Mouse (Mus musculus): Measurements from ENCODE around the gene Olfr15. TPM values are rescaled to one million over a fixed set of nuclear protein-coding genes. Genes with fewer than 3 reads are reported as not detected.

The Olfr15 gene
- total RNA-seq, 2 experiments from 2014 or later = not detected

DNA sequence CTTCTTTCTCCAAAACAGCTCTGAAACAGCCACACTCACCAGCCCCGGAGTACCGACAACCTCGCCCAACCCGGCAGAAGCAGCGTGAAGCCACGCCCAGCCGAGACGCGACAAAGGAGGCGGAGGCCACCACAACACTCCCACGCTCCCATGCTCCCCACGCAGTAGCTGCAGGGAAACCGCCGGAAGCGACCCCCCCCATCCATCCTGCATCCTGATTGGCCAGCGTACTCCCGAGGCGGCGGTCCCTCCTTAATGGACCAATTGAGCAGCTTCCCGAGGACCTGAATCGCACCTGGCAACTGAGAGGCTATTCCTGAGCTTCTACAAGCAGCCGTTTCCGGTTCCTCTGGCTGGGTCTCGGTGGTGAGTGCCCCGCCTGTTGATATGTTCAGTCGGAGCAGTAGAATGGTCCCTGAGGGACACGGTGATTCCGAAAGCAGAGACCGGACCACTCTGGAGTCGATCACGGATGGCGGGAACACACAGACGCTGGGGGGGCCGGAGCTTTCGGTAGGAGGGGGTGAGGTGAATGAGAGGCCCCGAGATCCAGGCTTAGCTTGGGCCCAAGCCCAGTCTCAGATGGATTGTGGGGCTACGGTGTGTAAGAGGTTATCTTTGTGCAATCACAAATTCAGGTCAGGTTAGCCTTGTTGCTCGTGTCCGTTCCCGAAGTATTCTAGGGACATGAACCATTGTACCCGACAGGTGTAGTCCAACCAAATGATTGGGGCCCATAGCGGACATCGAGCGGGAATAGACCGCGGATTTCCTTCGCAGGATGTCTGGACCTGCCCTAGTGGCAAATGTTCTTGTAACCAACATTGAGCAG, 41.8 kb downstream of the Olfr15 start, which contains the start of gene Naa60:
TSS of gene Naa60 (plus strand) at position 160 of the 832 bp plus-strand sequence.
- peak; percentile 81 to 92 for DNase-seq (ENCODE audit: low spot score in 2 of 2)

DNA sequence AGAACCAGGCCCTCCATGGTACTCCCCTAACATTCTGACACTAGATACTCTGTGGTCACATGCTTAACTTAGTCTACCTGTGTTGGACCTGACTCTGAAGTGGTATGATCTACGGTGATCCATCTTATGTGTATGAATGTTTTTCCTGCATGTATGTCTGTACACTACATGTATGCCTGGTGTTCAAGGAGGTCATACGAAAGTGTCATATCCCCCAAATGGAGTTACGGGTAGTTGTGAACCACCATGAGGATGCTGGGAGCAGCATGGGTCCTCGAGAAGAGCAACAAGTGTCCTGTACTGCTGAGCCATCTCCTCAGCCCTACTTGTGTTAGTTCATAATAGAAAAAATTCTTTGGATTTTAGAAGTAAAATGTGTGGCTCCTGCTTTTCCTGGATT, 45.7 kb downstream of the Olfr15 start:
- DNase-seq (ENCODE audit: low spot score in 2 of 2) = no peak

DNA sequence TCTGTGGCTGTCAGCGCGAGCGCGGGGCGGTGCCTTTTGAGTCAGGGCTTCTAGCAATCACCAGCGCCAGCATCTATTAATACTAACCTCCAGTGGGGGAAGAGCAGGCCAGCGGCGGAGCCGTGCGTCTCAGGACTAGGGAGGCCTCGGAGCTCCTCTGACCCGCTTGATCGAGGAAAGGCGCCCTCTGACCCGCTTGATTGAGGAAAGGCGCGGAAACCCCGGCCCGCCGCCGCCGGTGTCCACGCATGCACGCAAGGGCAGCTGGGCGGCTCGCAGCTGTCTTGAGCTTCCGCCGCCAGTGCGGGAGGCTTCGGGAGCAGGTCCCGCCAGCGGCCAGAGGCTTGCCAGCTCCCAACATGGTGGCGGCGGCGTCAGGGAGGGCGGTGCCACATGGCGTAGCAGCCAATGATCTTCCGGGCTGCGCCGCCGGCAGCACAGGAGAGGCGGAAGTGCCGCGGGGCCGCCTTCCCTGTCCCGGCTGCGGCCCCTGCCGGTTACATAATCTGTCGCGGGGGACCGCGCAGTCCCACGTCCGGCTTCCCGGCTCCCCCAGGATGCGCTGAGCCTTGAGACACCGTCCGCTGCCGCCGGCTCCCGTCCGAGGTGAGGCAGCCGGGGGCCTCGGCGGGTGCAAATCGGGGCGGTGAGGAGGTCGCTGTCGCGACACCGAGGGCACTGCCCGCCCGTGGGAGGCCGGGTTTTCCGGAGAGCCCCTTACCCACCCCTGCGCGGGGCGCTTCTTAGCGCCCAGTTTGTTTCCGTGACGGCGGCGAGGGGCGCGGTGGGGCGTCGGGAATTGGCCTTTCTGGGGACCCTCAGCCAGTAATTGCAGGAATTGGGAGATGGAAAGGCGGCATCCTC, 53.8 kb downstream of the Olfr15 start, which contains the start of the genes Zfp597 and Gm20695:
TSS of gene Zfp597 (minus strand) at position 361 of the 864 bp plus-strand sequence.
TSS of gene Gm20695 (plus strand) at position 448 of the 864 bp plus-strand sequence.
- DNase-seq (ENCODE audit: low spot score in 2 of 2) = peak; percentile 93 to 95

DNA sequence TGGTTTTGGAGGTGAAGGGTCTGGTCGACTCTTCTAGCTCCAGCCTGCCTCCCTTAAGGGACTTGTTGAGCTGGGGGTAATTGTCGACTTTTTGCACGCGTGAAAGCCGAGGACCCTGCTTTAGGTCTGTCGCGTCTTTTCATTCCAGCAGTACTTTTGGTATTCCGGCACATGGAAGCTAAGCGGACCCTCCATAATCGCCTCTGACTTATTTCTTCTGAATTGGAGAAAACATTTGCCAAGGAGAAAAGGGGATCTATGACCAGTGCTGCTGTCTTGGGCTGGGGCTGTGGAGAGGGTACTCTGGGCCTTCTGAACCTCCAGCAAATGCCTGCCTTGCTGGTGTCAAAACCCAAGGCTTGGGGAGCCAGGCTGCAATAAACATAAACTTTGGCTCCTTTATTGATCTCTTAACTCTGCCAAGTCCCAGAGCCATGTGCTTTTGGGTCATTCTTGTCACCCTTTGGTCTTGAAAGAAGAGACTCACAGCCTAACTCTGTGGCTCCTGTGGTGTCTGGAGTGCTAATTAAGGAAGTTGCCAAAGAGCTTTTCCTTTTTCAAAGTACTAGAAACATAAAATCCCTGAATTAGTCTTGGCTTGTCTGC, 54.5 kb downstream of the Olfr15 start:
- DNase-seq (ENCODE audit: low spot score in 2 of 2) = no peak

DNA sequence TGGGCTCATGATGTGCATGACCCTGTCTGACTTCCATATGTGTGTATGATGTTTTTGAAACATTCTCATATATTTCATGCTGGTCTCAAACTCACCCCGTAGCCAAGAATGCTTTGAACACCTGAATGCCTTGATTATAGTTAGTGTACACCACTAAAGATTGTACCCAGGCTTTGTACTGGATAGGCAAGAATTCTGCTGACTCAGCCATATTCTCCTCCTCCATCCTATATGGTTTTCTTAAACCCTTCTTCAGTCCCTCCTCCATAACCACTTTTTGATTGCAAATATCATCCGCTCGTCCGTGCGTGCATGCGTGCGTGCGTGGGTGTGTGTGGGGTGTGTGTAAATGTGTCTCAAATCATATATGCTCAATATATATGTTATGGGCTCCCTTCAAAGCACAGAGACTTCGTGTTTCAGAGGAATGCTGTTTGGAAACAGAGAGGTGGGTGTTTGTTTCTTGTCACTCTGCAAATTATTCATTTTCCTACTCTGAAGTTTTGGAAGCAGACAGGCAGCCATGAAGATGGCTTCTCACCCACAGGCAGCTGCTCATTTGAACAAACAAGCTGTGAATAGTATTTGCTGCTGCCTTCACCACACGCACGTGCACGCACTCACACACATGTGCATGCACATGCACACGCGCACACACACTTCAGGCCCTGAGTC, 61.1 kb downstream of the Olfr15 start:
- no peak for DNase-seq (ENCODE audit: low spot score in 2 of 2)

DNA sequence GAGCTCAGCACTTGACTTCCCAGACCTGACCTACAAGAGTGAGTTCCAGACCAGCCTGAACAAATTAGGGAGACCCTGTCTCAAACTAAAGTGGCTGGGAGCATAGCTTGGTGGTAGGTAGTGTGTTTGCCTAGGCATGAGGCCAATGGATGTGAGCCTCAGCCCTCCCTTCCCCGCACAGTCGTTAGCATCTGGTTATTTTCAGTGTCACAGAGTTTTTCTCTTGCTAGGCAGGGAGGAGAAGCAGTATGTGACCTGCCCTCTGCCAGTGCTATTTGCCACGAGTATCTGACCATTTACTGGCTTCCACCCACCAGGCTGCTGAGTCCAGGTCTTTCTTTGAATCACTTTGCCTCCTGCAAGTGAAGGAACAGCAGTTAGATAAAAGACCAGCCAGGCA, 63.1 kb downstream of the Olfr15 start:
- no peak for DNase-seq (ENCODE audit: low spot score in 2 of 2)

Other genes with a start within 250 kb of the Olfr15 start
- gene Olfr161, start 239.8 kb upstream of the Olfr15 start, total RNA-seq (2021) = not detected
- gene Mefv, start 112.8 kb upstream of the Olfr15 start, total RNA-seq (2021) = not detected
- 10 to 100 TPM; 18.1 TPM for gene Zfp263, start 86.8 kb upstream of the Olfr15 start, total RNA-seq (2021)
- gene Zfp174, start 16.4 kb downstream of the Olfr15 start, total RNA-seq (2021) = 1 to 10 TPM; 4.8 to 5.0 TPM
- 100 to 1,000 TPM in 1 of 2 experiments, 10 to 100 TPM in 1; 98.4 to 115 TPM for gene Naa60, start 41.5 kb downstream of the Olfr15 start, total RNA-seq (2021)
- gene Zfp597, start 53.7 kb downstream of the Olfr15 start, total RNA-seq (2021) = 10 to 100 TPM; 20.0 to 24.1 TPM
- 1 to 10 TPM in 1 of 2 experiments, under 1 TPM in 1; 0.48 to 1.7 TPM for gene Gm20695, start 53.8 kb downstream of the Olfr15 start, total RNA-seq (2021)
- gene 1700037C18Rik, start 77.8 kb downstream of the Olfr15 start, total RNA-seq (2021) = 1 to 10 TPM; 4.5 to 5.3 TPM
- gene Cluap1, start 77.9 kb downstream of the Olfr15 start, total RNA-seq (2021) = 10 to 100 TPM; 28.7 to 30.5 TPM
- 1 to 10 TPM; 1.5 to 1.7 TPM for gene Nlrc3, start 145.8 kb downstream of the Olfr15 start, total RNA-seq (2021)
- gene Slx4, start 172.9 kb downstream of the Olfr15 start, total RNA-seq (2021) = 10 to 100 TPM; 45.8 to 57.8 TPM
- not detected for gene Dnase1, start 206.1 kb downstream of the Olfr15 start, total RNA-seq (2021)
- 10 to 100 TPM; 66.5 to 67.3 TPM for gene Trap1, start 246.9 kb downstream of the Olfr15 start, total RNA-seq (2021)

Measured in layer of hippocampus, postnatal 14 days (tissue).